Mouse (Mus musculus): ENCODE results near the gene Map1b.
A peak's percentile ranks its signal among the peaks of the same experiment; 100 is the strongest.

The Map1b gene

GRCm38 (mm10) chr13:99516448-99516881 is at the start of gene Map1b:
TSS of gene Map1b (minus strand) at chr13:99516540.
- DNase-seq: peak; percentile 93

GRCm38 (mm10) chr13:99564346-99564745 is 48.0 kb upstream of the Map1b start:
- peak; percentile 68 for DNase-seq

GRCm38 (mm10) chr13:99563021-99563420 is 46.7 kb upstream of the Map1b start:
- no peak for DNase-seq

- DNase-seq: peak; percentile 82
Measured at GRCm38 (mm10) chr13:99561843-99562550, 45.7 kb upstream of the Map1b start.

GRCm38 (mm10) chr13:99560674-99561639 is 44.6 kb upstream of the Map1b start:
- peak; percentile 72 for DNase-seq

- DNase-seq: no peak
Measured at GRCm38 (mm10) chr13:99558216-99558906, 42.0 kb upstream of the Map1b start.

GRCm38 (mm10) chr13:99557813-99558212 is 41.5 kb upstream of the Map1b start:
- DNase-seq: no peak

- no peak for DNase-seq
Measured at GRCm38 (mm10) chr13:99557331-99557730, 41.0 kb upstream of the Map1b start.

GRCm38 (mm10) chr13:99554960-99555359 is 38.6 kb upstream of the Map1b start:
- DNase-seq: no peak

GRCm38 (mm10) chr13:99554466-99554865 is 38.1 kb upstream of the Map1b start:
- DNase-seq: no peak

- no peak for DNase-seq
Measured at GRCm38 (mm10) chr13:99552381-99552780, 36.0 kb upstream of the Map1b start.

GRCm38 (mm10) chr13:99550679-99551369 is 34.5 kb upstream of the Map1b start:
- peak; percentile 58 for DNase-seq

GRCm38 (mm10) chr13:99550060-99550459 is 33.7 kb upstream of the Map1b start:
- peak; percentile 61 for DNase-seq

GRCm38 (mm10) chr13:99549584-99549983 is 33.2 kb upstream of the Map1b start:
- peak; percentile 79 for DNase-seq

GRCm38 (mm10) chr13:99546832-99547231 is 30.5 kb upstream of the Map1b start:
- no peak for DNase-seq

- DNase-seq: no peak
Measured at GRCm38 (mm10) chr13:99545201-99545600, 28.9 kb upstream of the Map1b start.

GRCm38 (mm10) chr13:99541429-99542267 is 25.3 kb upstream of the Map1b start:
- peak; percentile 34 for DNase-seq

- DNase-seq: no peak
Measured at GRCm38 (mm10) chr13:99539288-99539687, 22.9 kb upstream of the Map1b start.

GRCm38 (mm10) chr13:99538851-99539250 is 22.5 kb upstream of the Map1b start:
- DNase-seq: no peak

GRCm38 (mm10) chr13:99537908-99538513 is 21.7 kb upstream of the Map1b start:
- DNase-seq: no peak

GRCm38 (mm10) chr13:99528456-99528855 is 12.1 kb upstream of the Map1b start:
- DNase-seq: no peak
